Mouse (Mus musculus) limb, embryonic 12.5 days (tissue): ENCODE measurements at regions not wholly inside any gene's neighbourhood (a gene's known extent, or its start where the extent isn't known, plus 50 kb on each side); places are given as distances from the start of the nearest gene placed in this dataset.

Source experiments
- ATAC-seq: fragments of 200-750 bp; cut with Nextera tagmentation; 2 replicates; pipeline ENCODE4 v1.8.0; 2017; ENCODE audit warnings: low read depth, moderate TSS enrichment; ENCODE audit not compliant: insufficient number of reproducible peaks, insufficient read depth, low FRiP score, low TSS enrichment
- H3K27ac ChIP-seq: fragments of 300-500 bp; sonication (generic); 2 replicates; pipeline ENCODE4 v1.5.1; 2016; ENCODE audit warnings: mild to moderate bottlenecking, moderate library complexity
- H3K27me3 ChIP-seq: fragments of 300-500 bp; sonication (generic); 2 replicates; pipeline ENCODE4 v1.6.1; 2016; ENCODE audit warnings: mild to moderate bottlenecking, moderate library complexity
- H3K36me3 ChIP-seq: fragments of 300-500 bp; sonication (generic); 2 replicates; pipeline ENCODE4 v1.6.1; 2016; ENCODE audit warnings: mild to moderate bottlenecking, moderate library complexity
- H3K4me1 ChIP-seq: fragments of 300-500 bp; sonication (generic); replicated peaks from 2 replicates; pipeline ENCODE4 v1.6.1; 2016
- H3K4me2 ChIP-seq: fragments of 300-500 bp; sonication (generic); 2 replicates; pipeline ENCODE4 v1.6.1; 2016; ENCODE audit warnings: mild to moderate bottlenecking, moderate library complexity
- H3K4me3 ChIP-seq: fragments of 300-500 bp; sonication (generic); replicated peaks from 2 replicates; pipeline ENCODE4 v1.5.1; 2016; ENCODE audit warnings: mild to moderate bottlenecking
- H3K9ac ChIP-seq: fragments of 300-500 bp; sonication (generic); replicated peaks from 2 replicates; pipeline ENCODE4 v1.6.1; 2016; ENCODE audit warnings: mild to moderate bottlenecking, moderate library complexity
- H3K9me3 ChIP-seq: fragments of 300-500 bp; sonication (generic); 2 replicates; pipeline ENCODE4 v1.6.1; 2016; ENCODE audit warnings: mild to moderate bottlenecking, moderate library complexity
- WGBS: fragments of 180-500 bp; shearing (Covaris S2); methylation state at CpG from one replicate; pipeline ENCODE4 v1.1.7; 2016; 5-methylcytosine and 5-hydroxymethylcytosine counted together

DNA sequence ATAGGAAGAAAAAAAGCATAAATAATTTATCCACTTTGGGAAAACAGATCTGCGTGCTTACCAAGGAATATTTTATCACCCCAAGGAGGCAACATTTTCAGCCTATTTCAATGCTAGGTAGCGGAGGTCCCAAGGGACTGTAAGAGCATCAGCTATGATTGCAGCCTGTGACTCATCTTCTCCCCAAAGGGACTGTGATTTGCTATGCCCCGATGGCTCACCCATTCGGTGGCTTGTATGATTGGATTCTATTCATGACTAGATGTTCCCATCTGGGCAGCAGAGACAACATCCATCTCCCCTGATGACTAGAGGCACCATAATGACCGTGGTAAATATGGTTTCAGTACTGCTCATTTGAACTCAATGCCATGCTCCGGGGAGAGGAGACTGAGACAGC lies 302.3 kb upstream of the Tenm4 start:
- no peak for ATAC-seq
- Histone ChIP-seq H3K4me3 (no peak overlapping the region), H3K27me3 (peaks cover 4% of the 10 kb centered on the region; the same call in 1 of the 2 replicates), H3K4me2 (no peak overlapping the region), H3K9ac (no peak overlapping the region), H3K9me3 (no peaks in the 10 kb centered on the region), H3K27ac (no peak overlapping the region), H3K36me3 (no peaks in the 10 kb centered on the region), H3K4me1 (no peaks in the 10 kb centered on the region)
- 91% methylated on average over 6 of the region's 6 CpGs for WGBS

DNA sequence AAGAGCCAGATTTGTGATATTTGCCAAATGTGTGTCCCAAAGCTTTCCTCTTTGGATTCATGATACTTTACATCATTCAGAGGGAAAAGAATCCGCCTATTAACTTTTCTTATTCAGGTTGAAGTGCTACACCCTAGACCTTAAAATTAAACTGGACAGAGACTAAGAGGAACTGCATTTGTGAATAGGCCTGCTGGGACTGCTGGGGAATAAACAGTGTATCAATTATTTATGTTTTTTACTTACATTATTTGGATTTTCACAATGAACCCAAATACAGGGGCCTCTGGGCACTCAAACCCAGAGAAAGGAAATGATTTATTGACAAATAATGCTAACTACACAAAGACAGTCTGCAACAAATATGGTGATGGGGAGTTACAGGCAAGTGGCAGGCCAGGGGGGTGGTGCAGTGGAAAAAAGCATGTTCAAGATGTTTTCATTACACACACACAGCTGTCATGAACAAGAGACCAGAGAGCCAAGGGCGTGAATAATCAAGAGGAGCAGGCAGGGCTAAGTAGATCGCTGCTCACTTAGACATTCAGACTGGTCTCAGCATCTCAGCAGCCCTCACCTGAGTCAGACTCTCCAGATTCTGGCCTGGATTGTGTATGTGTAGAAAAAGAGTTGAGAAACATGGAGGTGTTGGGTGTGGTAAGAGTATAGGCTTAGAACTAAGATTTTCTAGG lies 290.3 kb upstream of the Tenm4 start:
- H3K9me3 ChIP-seq, result no peaks in the 10 kb centered on the region
- 75% methylated on average over 3 of the region's 3 CpGs for WGBS
- no peaks in the 10 kb centered on the region for H3K27me3 ChIP-seq
- H3K4me1 ChIP-seq, result no peaks in the 10 kb centered on the region
- no peak overlapping the region for H3K27ac ChIP-seq
- no peak overlapping the region for H3K4me2 ChIP-seq
- H3K9ac ChIP-seq, result no peak overlapping the region
- H3K4me3 ChIP-seq, result no peak overlapping the region
- H3K36me3 ChIP-seq, result no peaks in the 10 kb centered on the region
- ATAC-seq, result no peak

GRCm38 (mm10) chr7:95901524-95901923 lies 269.5 kb upstream of the Tenm4 start:
- H3K4me2 ChIP-seq, result no peak overlapping the region
- no peaks in the 10 kb centered on the region for H3K36me3 ChIP-seq
- no peak overlapping the region for H3K27ac ChIP-seq
- no peaks in the 10 kb centered on the region for H3K27me3 ChIP-seq
- no peak overlapping the region for H3K9ac ChIP-seq
- 73% methylated on average over 3 of the region's 3 CpGs for WGBS
- no peaks in the 10 kb centered on the region for H3K4me1 ChIP-seq
- H3K4me3 ChIP-seq, result no peak overlapping the region
- no peaks in the 10 kb centered on the region for H3K9me3 ChIP-seq
- no peak for ATAC-seq

DNA sequence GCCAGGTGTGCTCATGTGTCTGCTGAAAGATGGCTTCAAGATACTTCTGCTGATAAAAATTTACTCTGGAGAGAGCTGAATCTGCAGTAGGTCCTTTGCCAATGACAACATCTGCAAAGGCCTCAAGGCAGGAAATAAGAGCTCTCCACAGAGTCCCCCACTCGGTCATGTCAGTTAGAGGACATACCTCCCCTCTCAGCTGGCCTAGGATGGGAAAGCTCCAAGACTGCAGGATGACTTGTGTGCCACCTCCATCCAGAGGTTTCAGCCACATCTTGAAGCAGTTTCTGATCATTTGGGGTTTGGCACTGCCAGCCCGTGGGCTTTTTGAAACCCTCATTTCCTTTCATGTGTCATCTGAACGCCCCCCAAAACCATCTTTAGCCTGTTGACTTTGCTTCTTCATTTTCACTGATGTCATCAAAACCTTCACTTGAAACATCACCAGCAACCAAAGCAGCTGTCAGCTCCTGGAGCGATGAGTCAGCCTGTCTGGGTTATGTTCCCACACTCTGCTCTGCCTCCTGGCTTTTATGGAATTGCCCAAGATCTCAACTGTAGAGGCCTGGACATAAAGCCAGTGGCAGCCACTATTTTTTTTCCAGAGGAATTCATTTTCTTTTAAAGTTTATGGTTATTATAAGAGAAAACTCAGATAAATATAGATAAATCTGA lies 256.5 kb upstream of the Tenm4 start:
- no peaks in the 10 kb centered on the region for H3K27me3 ChIP-seq
- no peak for ATAC-seq
- H3K4me3 ChIP-seq, result no peak overlapping the region
- no peaks in the 10 kb centered on the region for H3K4me1 ChIP-seq
- H3K9me3 ChIP-seq, result no peaks in the 10 kb centered on the region
- 78% methylated on average over 4 of the region's 4 CpGs for WGBS
- no peak overlapping the region for H3K27ac ChIP-seq
- H3K4me2 ChIP-seq, result no peak overlapping the region
- H3K9ac ChIP-seq, result no peak overlapping the region
- no peaks in the 10 kb centered on the region for H3K36me3 ChIP-seq

- ATAC-seq, result no peak
- Histone ChIP-seq H3K4me3 (no peak overlapping the region), H3K4me2 (no peak overlapping the region), H3K4me1 (no peaks in the 10 kb centered on the region), H3K9ac (no peak overlapping the region), H3K36me3 (no peaks in the 10 kb centered on the region), H3K27me3 (no peaks in the 10 kb centered on the region), H3K9me3 (no peaks in the 10 kb centered on the region), H3K27ac (no peak overlapping the region)
- 81% methylated on average over 3 of the region's 3 CpGs for WGBS
Observed at GRCm38 (mm10) chr7:95919932-95920331, 251.1 kb upstream of the Tenm4 start.

GRCm38 (mm10) chr7:95924805-95925204 lies 246.2 kb upstream of the Tenm4 start:
- Histone ChIP-seq H3K27ac (no peak overlapping the region), H3K27me3 (no peaks in the 10 kb centered on the region), H3K9me3 (no peaks in the 10 kb centered on the region), H3K4me1 (no peaks in the 10 kb centered on the region), H3K4me3 (no peak overlapping the region), H3K36me3 (no peaks in the 10 kb centered on the region), H3K9ac (no peak overlapping the region), H3K4me2 (no peak overlapping the region)
- WGBS, result 86% methylated on average over 2 of the region's 2 CpGs
- ATAC-seq, result no peak

DNA sequence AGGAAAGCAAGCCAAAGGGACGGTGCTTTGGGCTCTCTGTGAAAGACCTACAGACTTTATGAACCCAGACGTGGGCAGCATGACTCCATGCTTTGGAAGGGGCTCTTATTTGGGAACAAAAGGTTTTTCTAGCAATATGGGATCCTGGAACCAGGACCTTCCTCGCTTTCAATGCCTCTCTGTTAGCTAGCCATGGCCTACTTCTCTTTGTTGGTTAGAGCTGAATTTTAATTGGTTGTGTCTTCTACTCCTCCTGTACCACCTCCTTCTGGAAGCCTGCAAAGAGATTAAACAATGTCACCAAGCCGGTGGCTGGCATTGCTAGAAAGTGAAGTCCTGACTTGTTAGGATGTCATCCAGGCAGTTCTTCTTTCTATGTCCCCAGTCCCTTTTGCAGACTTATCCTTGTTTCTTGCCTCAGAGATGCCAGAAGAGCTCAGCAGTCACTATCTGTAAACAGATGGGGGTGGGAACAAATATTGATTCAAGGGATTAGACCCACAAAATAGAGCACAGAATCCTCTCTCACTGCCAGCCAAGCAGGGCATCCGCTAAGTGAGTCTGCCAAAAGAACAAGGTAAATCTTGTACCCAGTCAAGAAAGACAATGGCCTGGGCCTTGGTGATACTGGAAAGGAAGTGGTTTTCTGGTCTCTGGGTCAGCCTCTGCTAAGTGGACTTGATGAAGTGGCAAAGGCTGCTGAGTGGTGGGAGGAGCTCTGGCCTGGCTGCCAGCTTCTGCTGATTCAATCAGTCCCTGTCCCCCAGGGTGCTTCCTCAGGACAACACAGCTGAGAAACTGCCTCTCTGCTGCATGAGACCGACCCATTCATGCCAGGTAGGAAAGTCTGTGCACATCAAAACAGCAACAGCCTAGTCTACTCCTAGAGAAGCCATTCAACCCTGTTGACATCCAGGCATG lies 244.7 kb upstream of the Tenm4 start:
- no peaks in the 10 kb centered on the region for H3K36me3 ChIP-seq
- H3K27ac ChIP-seq, result no peak overlapping the region
- no peak overlapping the region for H3K9ac ChIP-seq
- ATAC-seq, result no peak
- H3K27me3 ChIP-seq, result no peaks in the 10 kb centered on the region
- WGBS, result 77% methylated on average over 6 of the region's 6 CpGs
- no peak overlapping the region for H3K4me2 ChIP-seq
- H3K4me3 ChIP-seq, result no peak overlapping the region
- no peaks in the 10 kb centered on the region for H3K9me3 ChIP-seq
- H3K4me1 ChIP-seq, result no peaks in the 10 kb centered on the region

DNA sequence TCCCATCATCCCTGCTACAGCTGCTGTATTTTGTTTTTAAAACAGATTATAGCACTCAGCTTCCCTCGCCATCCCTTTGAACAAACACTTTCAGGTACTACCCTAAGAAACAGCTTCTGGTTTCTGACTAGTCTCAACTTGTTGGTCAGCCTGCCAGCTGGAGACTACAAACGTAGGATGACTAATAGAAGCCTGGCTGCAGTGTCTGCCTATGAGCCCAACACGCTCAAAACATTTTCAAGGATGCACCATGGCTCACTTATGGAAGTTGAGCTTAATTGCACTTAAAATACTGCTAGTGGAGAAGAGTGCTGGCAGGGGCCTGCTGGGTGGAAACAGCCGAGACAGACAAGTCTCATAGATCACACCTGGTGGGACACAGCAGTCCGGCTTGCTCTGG lies 234.4 kb upstream of the Tenm4 start:
- Histone ChIP-seq H3K9ac (no peak overlapping the region), H3K4me1 (no peaks in the 10 kb centered on the region), H3K9me3 (no peaks in the 10 kb centered on the region), H3K27me3 (no peaks in the 10 kb centered on the region), H3K36me3 (no peaks in the 10 kb centered on the region), H3K27ac (no peak overlapping the region), H3K4me3 (no peak overlapping the region), H3K4me2 (no peak overlapping the region)
- 77% methylated on average over 5 of the region's 5 CpGs for WGBS
- no peak for ATAC-seq

GRCm38 (mm10) chr7:95943420-95943819 lies 227.6 kb upstream of the Tenm4 start:
- H3K9me3 ChIP-seq, result no peaks in the 10 kb centered on the region
- H3K27me3 ChIP-seq, result no peaks in the 10 kb centered on the region
- no peak for ATAC-seq
- no peak overlapping the region for H3K4me3 ChIP-seq
- no peak overlapping the region for H3K27ac ChIP-seq
- no peaks in the 10 kb centered on the region for H3K4me1 ChIP-seq
- WGBS, result 83% methylated on average over 6 of the region's 6 CpGs
- H3K9ac ChIP-seq, result no peak overlapping the region
- no peaks in the 10 kb centered on the region for H3K36me3 ChIP-seq
- H3K4me2 ChIP-seq, result no peak overlapping the region

DNA sequence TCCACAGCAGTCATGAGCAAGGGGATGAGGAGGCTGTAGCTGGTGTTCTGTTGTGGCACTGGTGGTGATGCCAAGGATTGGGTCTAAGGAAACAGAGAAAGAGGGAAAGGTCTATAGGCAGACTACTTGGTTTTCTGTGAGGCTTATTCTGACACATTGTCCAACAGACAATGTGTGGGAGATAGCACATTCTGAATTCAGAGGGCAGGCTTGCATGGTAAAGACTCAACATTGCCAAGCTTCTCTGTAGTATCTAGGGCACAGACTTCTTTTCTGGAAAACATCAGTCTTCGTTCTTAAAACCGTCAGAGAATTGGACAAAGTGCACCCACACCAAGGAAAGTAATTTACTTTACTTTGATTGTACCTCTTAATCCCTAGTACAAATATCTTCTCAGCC lies 218.7 kb upstream of the Tenm4 start:
- no peak for ATAC-seq
- WGBS, result 91% methylated on average over 2 of the region's 2 CpGs
- H3K4me2 ChIP-seq, result no peak overlapping the region

DNA sequence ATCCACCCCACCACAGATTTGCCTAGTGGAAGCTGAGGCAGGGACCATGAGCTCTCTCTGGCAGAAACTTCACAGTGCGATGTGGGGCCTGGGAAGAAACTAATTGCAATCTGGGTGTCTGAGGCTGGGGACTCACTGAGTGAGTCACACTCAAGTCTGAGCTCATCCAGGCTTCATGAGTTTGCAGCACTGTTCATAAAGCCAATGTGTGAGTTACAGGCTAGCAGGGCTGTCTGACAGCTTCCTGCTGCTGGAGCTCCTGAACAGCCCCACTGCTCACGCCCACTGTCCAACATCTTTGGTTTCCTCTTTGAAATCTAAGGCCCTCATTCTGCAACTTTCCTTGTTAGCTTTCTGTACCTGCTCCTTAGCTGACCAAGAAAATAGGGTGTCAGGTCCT lies 216.5 kb upstream of the Tenm4 start:
- H3K27me3 ChIP-seq, result no peaks in the 10 kb centered on the region
- H3K4me1 ChIP-seq, result no peaks in the 10 kb centered on the region
- H3K4me3 ChIP-seq, result no peak overlapping the region
- no peaks in the 10 kb centered on the region for H3K9me3 ChIP-seq
- no peak overlapping the region for H3K27ac ChIP-seq
- H3K9ac ChIP-seq, result no peak overlapping the region
- ATAC-seq, result no peak
- 86% methylated on average over 2 of the region's 2 CpGs for WGBS
- H3K4me2 ChIP-seq, result no peak overlapping the region
- no peaks in the 10 kb centered on the region for H3K36me3 ChIP-seq

More for the DNA sequence above, 218.7 kb upstream of the Tenm4 start:
- Histone ChIP-seq H3K27me3 (no peaks in the 10 kb centered on the region), H3K9ac (no peak overlapping the region), H3K27ac (no peak overlapping the region), H3K36me3 (no peaks in the 10 kb centered on the region), H3K9me3 (no peaks in the 10 kb centered on the region), H3K4me3 (no peak overlapping the region), H3K4me1 (no peaks in the 10 kb centered on the region)
